ENCODE assay signal across 26 mouse cellular contexts in genomic region chr17:87063461-87063860, GRCm38 (mm10). TPM values are rescaled to one million over a fixed set of nuclear protein-coding genes. Genes with fewer than 3 reads are reported as not detected.
A peak's percentile ranks its signal among the peaks of the same experiment; 100 is the strongest.
DNase-seq lines count a peak whose midpoint lies in the region; ATAC-seq and TF ChIP-seq lines count a peak whose summit lies in the region.
"Had no signal": no experiment of that assay in that cellular context is flagged by ENCODE, and none has a peak within 500 bp of the region (broad histone marks: within the 10 kb centered on the region; RNA-seq: fewer than 3 reads in every experiment).

No protein-coding gene starts in this region.

- no peaks in the 10 kb centered on the region for H3K9me3 ChIP-seq in intestine, embryonic 14.5 days (ENCODE audit: control insufficient read depth, low read length)
- no peaks in the 10 kb centered on the region for H3K9me3 ChIP-seq in intestine, embryonic 16.5 days (ENCODE audit: control insufficient read depth, low read length)
- no peaks in the 10 kb centered on the region for H3K9me3 ChIP-seq in kidney, postnatal 0 days (replicated peaks; ENCODE audit: low read length)
- H3K9me3 ChIP-seq in lung, postnatal 0 days (ENCODE audit: low read length) = no peaks in the 10 kb centered on the region
- H3K9me3 ChIP-seq: forebrain, embryonic 13.5 days; heart, embryonic 10.5 days; heart, embryonic 15.5 days; hindbrain, embryonic 13.5 days; limb, embryonic 12.5 days; liver, embryonic 15.5 days; megakaryocyte, embryonic 14.5 days; midbrain, embryonic 13.5 days had no signal

- no peak overlapping the region for H3K4me3 ChIP-seq in intestine, embryonic 14.5 days (ENCODE audit: low read depth, low read length)
- H3K4me3 ChIP-seq in intestine, embryonic 16.5 days (ENCODE audit: low read length) = no peak overlapping the region
- no peak overlapping the region for H3K4me3 ChIP-seq in kidney, postnatal 0 days (replicated peaks; ENCODE audit: low read depth, low read length)
- no peak overlapping the region for H3K4me3 ChIP-seq in lung, postnatal 0 days (ENCODE audit: low read depth, low read length)
- H3K4me3 ChIP-seq: forebrain, embryonic 13.5 days; heart, embryonic 10.5 days; heart, embryonic 15.5 days; hindbrain, embryonic 13.5 days; layer of hippocampus, adult 2 months; left cerebral cortex, adult 2 months; limb, embryonic 12.5 days; liver, embryonic 15.5 days; megakaryocyte, embryonic 14.5 days; midbrain, embryonic 13.5 days had no signal

- no peak overlapping the region for H3K9ac ChIP-seq in intestine, embryonic 14.5 days (ENCODE audit: low read length)
- H3K9ac ChIP-seq in intestine, embryonic 16.5 days (ENCODE audit: low read depth, low read length) = no peak overlapping the region
- no peak overlapping the region for H3K9ac ChIP-seq in kidney, postnatal 0 days (ENCODE audit: low read depth, low read length)
- H3K9ac ChIP-seq in lung, postnatal 0 days (replicated peaks; ENCODE audit: low read depth) = no peak overlapping the region
- H3K9ac ChIP-seq: forebrain, embryonic 13.5 days; heart, embryonic 15.5 days; hindbrain, embryonic 13.5 days; limb, embryonic 12.5 days; liver, embryonic 15.5 days; midbrain, embryonic 13.5 days had no signal

- ATAC-seq in intestine, embryonic 14.5 days (replicated peaks; ENCODE audit: low FRiP score, low TSS enrichment, low read depth) = no peak
- no peak for ATAC-seq in intestine, embryonic 16.5 days
- ATAC-seq in kidney, postnatal 0 days (replicated peaks; ENCODE audit: low FRiP score, low read depth) = no peak
- ATAC-seq in lung, postnatal 0 days = peak; percentile 57; the same call in 1 of the 2 replicates
- ATAC-seq: forebrain, embryonic 13.5 days; midbrain, embryonic 13.5 days had no signal

- no peaks in the 10 kb centered on the region for H3K27me3 ChIP-seq in intestine, embryonic 14.5 days (replicated peaks; ENCODE audit: control insufficient read depth, insufficient read depth, low read length)
- H3K27me3 ChIP-seq in intestine, embryonic 16.5 days (replicated peaks; ENCODE audit: control insufficient read depth, insufficient read depth, low read length) = no peaks in the 10 kb centered on the region
- H3K27me3 ChIP-seq in kidney, postnatal 0 days (ENCODE audit: insufficient read depth, low read length) = no peaks in the 10 kb centered on the region
- no peaks in the 10 kb centered on the region for H3K27me3 ChIP-seq in lung, postnatal 0 days (replicated peaks; ENCODE audit: insufficient read depth, low read length)
- H3K27me3 ChIP-seq: forebrain, embryonic 13.5 days; heart, embryonic 15.5 days; hindbrain, embryonic 13.5 days; limb, embryonic 12.5 days; liver, embryonic 15.5 days; midbrain, embryonic 13.5 days had no signal

- DNase-seq in intestine, embryonic 14.5 days (ENCODE audit: low spot score) = peak; percentile 50
- DNase-seq in kidney, postnatal 0 days (ENCODE audit: low spot score) = peak; percentile 85
- no peak for DNase-seq in kidney, adult 18-20 months
- DNase-seq in lung, postnatal 0 days (ENCODE audit: low spot score) = peak; percentile 45
- no peak for DNase-seq in lung, postnatal 14 days
- DNase-seq in right cerebral cortex, postnatal 4 days = no peak
- DNase-seq: adrenal gland, adult 8-10 months; cerebellum, adult 11 months; cerebellum, adult 9-10 months; gastrocnemius, postnatal 10 days; heart, postnatal 4 days; kidney, adult 11 months; lung, postnatal 10 days; retina, postnatal 1 day; right cerebral cortex, postnatal 14 days had no signal

- WGBS in intestine, embryonic 14.5 days = 42% methylated on average over 7 of the region's 7 CpGs
- 53% methylated on average over 7 of the region's 7 CpGs for WGBS in intestine, embryonic 16.5 days
- WGBS in kidney, postnatal 0 days = 16% methylated on average over 7 of the region's 7 CpGs
- WGBS in lung, postnatal 0 days = 44% methylated on average over 7 of the region's 7 CpGs

- H3K4me1 ChIP-seq in intestine, embryonic 14.5 days (replicated peaks; ENCODE audit: control insufficient read depth, insufficient read depth, low read length) = no peaks in the 10 kb centered on the region; the same call in 1 of the 2 replicates
- no peaks in the 10 kb centered on the region for H3K4me1 ChIP-seq in intestine, embryonic 16.5 days (ENCODE audit: control insufficient read depth, insufficient read depth, low read length)
- H3K4me1 ChIP-seq in kidney, postnatal 0 days (replicated peaks; ENCODE audit: insufficient read depth, low read length) = peaks cover 8% of the 10 kb centered on the region
- peaks cover 4% of the 10 kb centered on the region; the same call in 1 of the 2 replicates for H3K4me1 ChIP-seq in lung, postnatal 0 days (ENCODE audit: insufficient read depth, low read depth, low read length)
- H3K4me1 ChIP-seq: forebrain, embryonic 13.5 days; heart, embryonic 10.5 days; heart, embryonic 15.5 days; hindbrain, embryonic 13.5 days; limb, embryonic 12.5 days; liver, embryonic 15.5 days; midbrain, embryonic 13.5 days had no signal

- no peak overlapping the region for H3K4me2 ChIP-seq in intestine, embryonic 14.5 days (ENCODE audit: low read length)
- H3K4me2 ChIP-seq in intestine, embryonic 16.5 days (ENCODE audit: low read depth, low read length) = no peak overlapping the region
- H3K4me2 ChIP-seq in kidney, postnatal 0 days (ENCODE audit: low read length) = peak overlapping the region; percentile 3; the same call in 1 of the 2 replicates
- H3K4me2 ChIP-seq in lung, postnatal 0 days (replicated peaks; ENCODE audit: low read depth, low read length) = no peak overlapping the region
- H3K4me2 ChIP-seq: forebrain, embryonic 13.5 days; heart, embryonic 15.5 days; hindbrain, embryonic 13.5 days; limb, embryonic 12.5 days; liver, embryonic 15.5 days; midbrain, embryonic 13.5 days had no signal

- no peak for TF ChIP-seq CTCF in kidney, postnatal 0 days (IDR thresholded peaks at IDR 0.05; ENCODE audit: low read depth)
- TF ChIP-seq CTCF in lung, postnatal 0 days (IDR thresholded peaks at IDR 0.05) = no peak

- H3K27ac ChIP-seq in intestine, embryonic 14.5 days (ENCODE audit: low read depth) = no peak overlapping the region
- H3K27ac ChIP-seq in intestine, embryonic 16.5 days (ENCODE audit: low read length) = no peak overlapping the region
- H3K27ac ChIP-seq in kidney, postnatal 0 days = peak overlapping the region; percentile 57; the same call in 1 of the 2 replicates
- H3K27ac ChIP-seq in lung, postnatal 0 days (ENCODE audit: low read length) = no peak overlapping the region
- H3K27ac ChIP-seq: forebrain, embryonic 13.5 days; heart, embryonic 10.5 days; heart, embryonic 15.5 days; hindbrain, embryonic 13.5 days; layer of hippocampus, adult 2 months; left cerebral cortex, adult 2 months; limb, embryonic 12.5 days; liver, embryonic 15.5 days; midbrain, embryonic 13.5 days had no signal

- H3K36me3 ChIP-seq in intestine, embryonic 14.5 days (ENCODE audit: control insufficient read depth, insufficient read depth, low read length) = no peaks in the 10 kb centered on the region
- no peaks in the 10 kb centered on the region for H3K36me3 ChIP-seq in intestine, embryonic 16.5 days (ENCODE audit: control insufficient read depth, insufficient read depth, low read length)
- no peaks in the 10 kb centered on the region for H3K36me3 ChIP-seq in kidney, postnatal 0 days (ENCODE audit: insufficient read depth, low read length)
- no peaks in the 10 kb centered on the region for H3K36me3 ChIP-seq in lung, postnatal 0 days (ENCODE audit: insufficient read depth, low read length)
- H3K36me3 ChIP-seq: heart, embryonic 10.5 days; heart, embryonic 15.5 days; hindbrain, embryonic 13.5 days; limb, embryonic 12.5 days; liver, embryonic 15.5 days; midbrain, embryonic 13.5 days had no signal

- TF ChIP-seq EP300 in lung, postnatal 0 days (IDR thresholded peaks at IDR 0.05) = no peak

RNA-seq across cellular contexts. Expression of gene Cript, which starts 38.1 kb away (rescaled TPM):
- polyA plus RNA-seq in intestine, embryonic 14.5 days (2014; fragmentation: Nextera tagmentation; extraction: Ambion mirVana) = 126 and 136 TPM in 2 replicates
- 129 and 132 TPM in 2 replicates for polyA plus RNA-seq in intestine, embryonic 16.5 days (2015; fragmentation: Nextera tagmentation; extraction: Ambion mirVana)
- 171 and 177 TPM in 2 replicates for polyA plus RNA-seq in kidney, postnatal 0 days (2015; fragmentation: Nextera tagmentation; extraction: Ambion mirVana)
- polyA plus RNA-seq in lung, postnatal 0 days (2015; fragmentation: Nextera tagmentation; extraction: Ambion mirVana) = 156 and 164 TPM in 2 replicates

RNA-seq across cellular contexts. Expression of gene Pigf, which starts 38.3 kb away (rescaled TPM):
- 42.1 and 43.8 TPM in 2 replicates for polyA plus RNA-seq in intestine, embryonic 14.5 days (2014; fragmentation: Nextera tagmentation; extraction: Ambion mirVana)
- 51.4 and 56.1 TPM in 2 replicates for polyA plus RNA-seq in intestine, embryonic 16.5 days (2015; fragmentation: Nextera tagmentation; extraction: Ambion mirVana)
- polyA plus RNA-seq in kidney, postnatal 0 days (2015; fragmentation: Nextera tagmentation; extraction: Ambion mirVana) = 48.4 and 48.7 TPM in 2 replicates
- 17.5 and 18.3 TPM in 2 replicates for polyA plus RNA-seq in lung, postnatal 0 days (2015; fragmentation: Nextera tagmentation; extraction: Ambion mirVana)

RNA-seq across cellular contexts. Expression of gene Socs5, which starts 44.0 kb away (rescaled TPM):
- 11.6 and 14.1 TPM in 2 replicates for polyA plus RNA-seq in intestine, embryonic 14.5 days (2014; fragmentation: Nextera tagmentation; extraction: Ambion mirVana)
- polyA plus RNA-seq in intestine, embryonic 16.5 days (2015; fragmentation: Nextera tagmentation; extraction: Ambion mirVana) = 5.3 and 5.9 TPM in 2 replicates
- polyA plus RNA-seq in kidney, postnatal 0 days (2015; fragmentation: Nextera tagmentation; extraction: Ambion mirVana) = 15.6 and 15.7 TPM in 2 replicates
- 9.5 and 10.5 TPM in 2 replicates for polyA plus RNA-seq in lung, postnatal 0 days (2015; fragmentation: Nextera tagmentation; extraction: Ambion mirVana)

Comparison
In these comparisons a context has a peak if more than half of its experiments do, and no peak if none do; other contexts are left out.
1. DNase-seq: peak in intestine, embryonic 14.5 days (single experiment), kidney, postnatal 0 days (single experiment) and lung, postnatal 0 days (single experiment); none in kidney, adult 18-20 months (single experiment), lung, postnatal 14 days (single experiment) and right cerebral cortex, postnatal 4 days (single experiment).